Mouse (Mus musculus) heart, postnatal 0 days (tissue): ENCODE measurements around the gene Sec16a.

ENCODE experiments used
- CTCF ChIP-seq: IDR thresholded peaks from 2 replicates; pipeline ENCODE4 v1.5.1; 2016; ENCODE audit warnings: antibody characterized with exemption, control low read depth, low read depth
- EP300 ChIP-seq: IDR thresholded peaks from 2 replicates; pipeline ENCODE4 v1.6.1; 2016; ENCODE audit warnings: antibody characterized with exemption, low read depth

DNA sequence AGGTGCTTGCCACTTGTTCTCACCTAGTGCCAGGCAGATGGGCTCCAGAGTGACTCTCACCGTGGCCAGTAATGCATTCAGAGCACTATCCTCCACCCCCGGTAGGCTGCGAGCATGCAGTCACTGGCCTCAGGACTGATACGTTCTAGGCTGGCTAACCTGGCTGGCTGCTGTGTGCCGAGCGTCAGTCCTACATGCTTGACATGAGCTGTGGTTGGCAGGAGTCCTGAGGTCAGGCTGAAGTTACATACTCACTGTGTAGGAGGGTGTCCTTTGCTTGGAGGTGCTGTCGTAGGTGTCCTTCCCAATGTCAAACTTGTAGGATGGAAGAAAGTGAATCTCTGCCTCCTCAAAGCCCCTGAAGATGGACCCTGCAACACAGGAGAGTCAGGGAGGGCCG lies 46.0 kb downstream of the Sec16a start:
- TF ChIP-seq CTCF (no peak), EP300 (no peak)
